Mouse (Mus musculus) adrenal gland, postnatal 25 days (tissue): Measurements from ENCODE around the gene Hibch. TPM values are rescaled to one million over a fixed set of nuclear protein-coding genes. Genes with fewer than 3 reads are reported as not detected.
A peak's percentile ranks its signal among the peaks of the same experiment; 100 is the strongest.
"Not testable (repeated sequence)": the region's sequence is repeated elsewhere in the genome, so short reads cannot be mapped to it uniquely, and the experiment has no call there.

Source experiments
- DNase-seq: peaks from one replicate; pipeline ENCODE4 v3.0.0; 2021; ENCODE audit warnings: mixed read lengths
- total RNA-seq: library from RNA; stranded (reverse); gene quantifications from 2 replicates; pipeline ENCODE4 v1.2.3, GENCODE M21; 2021

Gene Hibch
- total RNA-seq, 1 experiment from 2014 or later = 74.6 TPM

DNA sequence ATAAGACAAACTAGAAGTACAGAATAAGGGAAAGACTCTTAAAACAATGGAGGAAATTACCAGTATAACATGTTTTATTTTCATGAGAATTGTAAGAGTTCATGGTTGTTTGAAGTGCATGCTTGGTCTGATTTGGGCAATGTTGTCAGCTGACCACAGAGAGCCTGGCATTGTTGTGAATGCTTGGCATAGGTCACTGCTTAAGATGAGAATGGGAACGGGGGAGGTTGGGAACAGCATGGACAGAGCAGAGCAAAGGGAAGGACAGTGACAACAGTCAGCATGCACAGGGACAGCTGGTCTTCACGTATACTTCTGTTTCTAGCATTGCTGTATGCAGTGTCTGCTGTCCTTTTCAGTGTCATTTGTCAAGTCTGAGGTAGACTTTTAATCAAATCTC, 39.5 kb downstream of the Hibch start:
- no peak for DNase-seq

DNA sequence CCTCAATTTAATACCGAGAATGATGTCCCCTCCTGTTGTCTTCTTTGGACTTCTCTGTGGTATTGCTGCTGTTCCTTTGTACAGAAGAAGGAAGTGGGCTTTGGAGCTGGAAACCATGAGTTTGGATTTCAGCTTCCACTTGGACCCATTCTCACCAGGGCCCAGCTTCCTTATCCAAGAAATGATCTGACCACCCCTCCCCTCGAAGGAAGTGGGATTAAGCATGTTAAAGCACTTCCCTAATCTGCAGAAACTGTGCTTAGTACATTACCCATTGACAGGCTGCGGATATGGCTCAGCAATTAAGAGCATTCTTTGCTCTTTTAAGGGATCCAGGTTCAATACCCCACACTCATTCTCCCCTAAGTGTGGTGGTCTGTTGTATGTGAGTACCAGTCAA, 65.1 kb downstream of the Hibch start:
- no peak for DNase-seq

DNA sequence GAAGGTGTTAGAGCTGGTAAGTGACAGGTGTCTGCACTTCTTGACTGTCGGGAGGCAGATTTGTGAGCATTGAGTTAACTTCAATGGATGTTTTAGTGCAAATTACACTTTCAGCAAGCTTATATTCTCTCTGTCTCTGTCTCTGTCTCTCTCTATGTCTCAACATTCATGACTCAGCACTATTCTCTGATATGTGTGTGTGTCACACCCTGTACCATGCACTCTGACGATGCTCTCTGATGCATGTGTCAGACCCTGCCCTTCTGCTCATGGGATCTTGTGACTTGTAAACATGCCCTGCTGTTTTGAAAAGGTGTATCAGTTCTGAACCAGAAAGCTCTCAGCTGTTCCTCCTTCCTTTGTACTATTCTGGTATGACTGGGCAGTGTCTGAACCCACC, 71.9 kb downstream of the Hibch start:
- DNase-seq = no peak

DNA sequence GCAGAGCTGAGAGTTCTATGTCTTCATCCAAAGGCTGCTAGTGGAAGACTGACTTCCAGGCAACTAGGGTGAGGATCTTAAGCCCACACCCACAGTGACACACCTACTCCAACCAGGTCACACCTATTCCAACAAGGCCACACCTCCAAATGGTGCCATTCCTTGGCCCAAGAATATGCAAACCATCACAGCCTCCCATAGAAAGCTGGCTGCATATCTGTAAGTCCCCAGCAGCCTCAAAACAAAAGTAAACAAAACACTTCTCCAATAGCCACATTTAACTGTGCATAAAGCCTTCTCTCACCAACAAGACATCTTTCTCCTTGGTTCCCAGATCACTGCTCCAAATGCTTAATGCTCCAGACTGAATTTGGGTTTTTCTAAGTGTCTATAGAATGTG, 74.2 kb downstream of the Hibch start:
- not testable (repeated sequence) for DNase-seq

DNA sequence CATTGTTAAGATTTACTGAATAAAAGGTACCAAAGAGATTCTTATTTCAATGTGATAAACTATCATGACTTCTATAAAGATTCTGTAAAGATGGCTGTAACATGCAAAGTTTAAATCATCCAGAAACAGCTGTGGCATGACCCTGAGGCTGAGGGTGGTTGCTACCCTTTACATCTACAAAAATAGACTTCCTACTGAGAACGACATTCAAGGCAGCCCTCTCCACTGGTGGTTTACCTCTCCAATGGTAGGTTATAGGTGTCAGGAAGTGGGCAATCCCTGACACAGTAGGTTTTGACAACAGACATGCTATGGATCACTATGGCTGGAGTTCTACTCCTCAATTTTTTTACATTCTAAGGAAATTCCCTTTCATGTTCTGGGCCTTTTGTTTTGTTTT, 79.8 kb downstream of the Hibch start:
- DNase-seq = not testable (repeated sequence)

DNA sequence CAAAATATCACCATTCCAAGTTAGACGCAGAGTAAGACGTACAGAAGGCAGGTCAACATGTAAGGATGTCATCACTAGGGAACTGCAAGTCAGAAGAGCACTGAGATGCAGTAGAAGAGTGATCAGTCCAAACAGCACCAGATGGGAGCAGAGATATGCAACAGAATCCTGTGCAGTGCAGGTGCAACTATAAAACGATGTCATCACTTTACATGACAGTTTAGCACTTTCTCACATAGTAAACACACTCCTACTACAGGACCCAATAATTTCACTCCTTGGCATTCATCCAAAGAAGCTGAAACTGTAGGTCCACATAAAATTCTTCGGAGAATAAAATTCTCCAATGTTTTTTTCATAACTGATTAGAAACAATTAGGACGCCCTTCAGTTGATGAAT, 89.8 kb downstream of the Hibch start:
- DNase-seq = no peak

DNA sequence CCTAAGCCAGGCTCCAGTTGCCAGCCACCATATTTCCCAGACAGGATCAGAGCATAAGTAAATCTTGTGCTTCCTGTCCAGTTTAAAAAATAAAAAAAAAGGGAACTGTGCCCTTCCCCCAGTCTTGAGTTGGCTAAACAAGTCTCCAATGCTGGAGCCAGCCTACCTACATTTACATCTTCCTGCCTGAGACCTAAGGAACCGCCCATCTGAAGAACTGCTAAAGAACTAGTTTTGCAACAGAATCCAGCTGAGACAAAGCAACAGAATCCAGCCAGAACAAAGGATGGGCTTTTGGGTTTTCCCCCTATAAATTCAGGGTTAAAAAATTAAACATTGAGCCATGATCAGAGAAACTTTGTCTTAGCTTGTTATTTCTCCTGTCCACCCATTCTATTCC, 94.3 kb downstream of the Hibch start:
- no peak for DNase-seq

DNA sequence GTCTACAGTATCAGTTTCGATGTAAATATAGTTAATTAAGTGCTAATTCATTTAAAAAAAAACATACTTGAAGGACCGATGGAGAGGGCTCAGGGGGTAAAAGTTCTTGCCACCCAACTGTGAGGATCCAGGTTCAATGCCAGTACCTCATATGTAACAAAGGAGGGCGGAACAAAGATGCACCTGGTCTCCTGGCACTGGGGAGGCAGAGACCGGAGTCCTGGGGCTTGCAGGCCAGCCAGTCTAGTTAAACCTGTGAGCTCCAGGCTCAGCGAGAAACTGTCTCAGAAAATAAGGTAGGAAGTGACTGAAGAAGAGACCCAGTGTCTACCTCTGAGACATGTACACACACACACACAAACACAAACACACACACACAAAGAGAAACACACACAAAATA, 103.2 kb downstream of the Hibch start:
- DNase-seq = no peak

DNA sequence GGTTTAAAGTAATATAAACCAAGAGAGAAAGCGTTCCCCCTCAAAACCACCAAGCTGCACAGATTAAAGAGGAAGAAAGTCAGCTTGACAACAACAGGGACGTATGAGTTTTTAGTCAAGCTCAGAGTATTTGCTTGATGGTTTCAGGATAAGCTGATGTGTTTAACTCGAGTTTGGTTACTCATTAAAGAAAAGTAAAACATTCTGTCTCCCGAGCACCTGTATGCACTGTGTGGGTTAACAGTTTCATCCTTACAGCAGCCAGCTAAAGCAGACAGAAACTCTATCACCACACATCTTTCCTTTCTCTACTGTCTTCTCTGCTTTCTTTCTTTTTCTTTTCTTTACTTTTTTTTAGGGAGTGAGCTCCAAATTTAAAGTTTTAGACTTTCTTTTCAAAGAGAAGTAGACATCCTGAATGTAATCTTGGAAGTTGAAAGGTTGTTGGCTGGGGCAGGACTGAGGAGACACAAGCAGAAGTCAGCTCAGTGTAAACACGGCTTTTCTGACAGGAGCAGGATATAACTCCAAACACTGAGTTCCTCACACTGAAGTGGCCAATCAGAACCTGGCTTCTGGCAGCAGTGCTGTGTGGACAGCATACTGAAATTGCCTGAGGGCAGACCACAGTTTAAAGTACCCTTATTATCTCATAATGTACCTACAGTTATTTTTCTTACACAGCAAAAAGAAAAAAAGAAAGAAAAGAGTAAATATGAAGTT, 106.6 kb downstream of the Hibch start:
- no peak for DNase-seq

DNA sequence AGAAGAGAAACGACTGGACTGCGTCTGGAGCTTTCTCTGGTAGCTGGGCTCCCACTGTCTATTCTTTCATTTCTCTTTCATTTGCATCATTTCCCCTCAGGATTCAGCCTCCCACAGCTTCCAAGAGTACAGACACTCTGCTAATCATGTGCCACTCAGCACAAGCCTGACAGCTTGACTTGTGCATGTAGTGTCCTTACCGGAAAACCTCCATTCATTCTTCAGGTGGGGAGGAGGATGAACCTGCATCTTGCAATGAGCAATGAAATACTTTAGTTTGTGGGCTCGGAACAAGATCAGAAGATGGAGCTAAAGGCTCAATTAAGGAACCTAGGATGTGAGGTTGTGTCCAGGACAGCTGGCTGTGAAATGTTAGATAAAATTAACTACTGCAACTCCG, 107.4 kb downstream of the Hibch start:
- no peak for DNase-seq

DNA sequence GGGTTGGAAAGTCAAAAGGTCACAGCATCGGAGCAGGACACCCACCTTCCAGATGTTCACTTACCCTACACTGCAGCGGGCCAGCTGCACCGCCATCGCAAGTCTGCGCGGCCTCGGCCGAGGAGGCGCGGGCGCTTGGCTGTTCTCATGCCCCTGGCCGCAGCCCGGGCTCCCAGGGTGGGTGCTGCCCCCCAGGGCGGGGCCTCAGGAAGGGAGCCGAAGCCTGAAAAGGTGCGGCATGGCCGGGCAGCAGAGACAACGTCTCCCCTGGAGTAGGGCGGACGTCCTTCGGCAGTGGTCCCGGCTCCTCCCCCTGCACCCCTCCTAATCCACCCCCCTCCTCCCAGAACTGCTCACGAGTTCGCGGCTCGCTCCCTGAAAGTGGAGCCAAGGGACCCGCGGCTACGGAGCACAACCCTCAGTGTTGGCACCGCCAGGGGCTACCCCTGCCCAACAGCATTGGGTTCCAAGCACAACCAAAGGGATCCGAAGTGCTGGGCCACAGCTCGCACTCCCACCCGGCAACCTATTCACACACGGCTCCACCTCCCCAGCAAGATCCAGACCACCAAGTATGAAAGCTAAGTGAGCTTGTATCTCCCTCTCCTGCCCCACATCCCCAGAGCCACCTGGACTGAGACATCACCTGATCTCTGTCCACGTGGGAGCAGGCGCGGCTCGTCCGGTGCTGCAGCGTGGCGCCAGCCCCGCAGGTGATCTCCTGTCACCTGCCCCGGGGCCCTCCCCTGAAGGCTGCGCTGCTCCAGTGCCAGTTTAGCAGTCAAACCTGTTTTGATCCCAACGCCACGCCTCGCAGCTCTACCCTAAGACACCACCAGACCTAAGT, 108.0 kb downstream of the Hibch start:
- DNase-seq = peak; percentile 10

DNA sequence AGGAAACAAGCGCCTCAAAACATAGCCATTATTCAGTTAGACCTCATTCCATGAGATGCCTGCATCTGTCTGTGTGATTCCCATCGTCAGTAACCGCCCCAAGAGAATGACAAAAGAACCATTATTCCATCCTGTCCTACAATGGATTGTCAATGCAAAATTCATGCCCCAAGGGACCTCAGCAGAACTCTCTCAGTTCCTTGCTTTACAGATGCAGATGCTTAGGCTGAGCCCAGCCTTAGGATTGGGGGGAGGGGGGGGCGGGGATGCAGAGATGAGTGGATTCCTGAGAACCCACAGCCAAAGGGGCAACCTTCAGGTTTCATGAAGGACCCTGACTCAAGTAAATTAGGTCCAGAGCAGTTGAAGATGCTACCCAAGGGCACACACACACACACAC, 108.8 kb downstream of the Hibch start:
- no peak for DNase-seq

DNA sequence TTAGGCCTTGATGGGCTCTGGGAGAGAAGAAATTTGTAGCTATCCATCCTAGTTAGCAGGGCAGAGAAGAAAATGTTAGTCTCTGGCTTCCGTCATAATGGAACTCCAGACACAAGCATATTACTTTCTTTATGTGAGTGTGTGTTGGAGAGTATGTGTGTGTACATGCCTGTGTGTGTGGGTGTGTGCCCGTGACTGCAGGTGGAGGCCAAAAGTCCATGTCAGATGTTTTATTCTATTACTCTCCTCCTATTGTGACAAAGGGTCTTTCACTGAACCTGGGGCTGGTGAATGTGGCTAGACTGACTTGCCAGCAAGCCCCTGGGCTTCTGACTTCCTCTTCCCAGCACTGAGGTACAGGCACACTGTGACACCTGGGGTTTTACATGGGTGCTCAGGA, 109.7 kb downstream of the Hibch start:
- DNase-seq = no peak

DNA sequence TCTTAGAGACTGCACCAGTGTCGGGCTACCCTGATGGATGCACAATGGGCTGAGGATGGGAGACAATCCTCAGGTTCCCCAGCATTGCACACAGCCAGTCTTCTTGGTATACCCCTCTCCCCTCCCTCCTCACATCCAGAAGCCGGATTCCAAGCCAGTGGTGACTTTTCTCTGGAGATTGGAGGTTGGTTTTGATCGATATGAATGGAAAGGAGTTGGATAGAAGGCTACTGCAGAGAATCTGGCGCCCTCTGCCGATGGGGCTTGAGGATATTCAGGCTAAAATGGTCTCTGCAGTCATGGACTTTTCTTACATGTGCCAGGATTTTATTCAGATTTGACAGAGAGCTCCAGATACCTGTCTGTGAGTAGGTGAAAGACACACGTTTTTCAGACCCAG, 110.4 kb downstream of the Hibch start:
- DNase-seq = peak; percentile 67

DNA sequence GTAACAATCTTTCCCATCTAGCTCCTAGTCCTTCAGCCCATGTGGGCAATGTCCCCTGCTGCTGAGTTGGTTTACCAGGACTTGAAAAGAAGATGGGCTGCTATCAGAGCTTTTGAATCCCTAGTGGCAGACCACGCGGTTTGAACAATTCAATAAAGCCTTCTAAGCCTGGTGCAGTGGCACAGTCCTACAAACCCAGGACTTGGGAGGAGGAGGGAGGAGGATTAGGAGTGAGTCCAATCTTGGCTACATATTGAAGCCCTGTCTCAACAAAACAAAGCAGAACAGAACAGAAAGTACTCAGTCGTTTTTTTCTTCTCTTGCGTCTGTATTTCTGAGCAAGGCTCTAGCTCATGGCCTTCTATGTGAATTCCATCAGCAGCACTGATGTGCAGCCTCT, 112.0 kb downstream of the Hibch start:
- no peak for DNase-seq

DNA sequence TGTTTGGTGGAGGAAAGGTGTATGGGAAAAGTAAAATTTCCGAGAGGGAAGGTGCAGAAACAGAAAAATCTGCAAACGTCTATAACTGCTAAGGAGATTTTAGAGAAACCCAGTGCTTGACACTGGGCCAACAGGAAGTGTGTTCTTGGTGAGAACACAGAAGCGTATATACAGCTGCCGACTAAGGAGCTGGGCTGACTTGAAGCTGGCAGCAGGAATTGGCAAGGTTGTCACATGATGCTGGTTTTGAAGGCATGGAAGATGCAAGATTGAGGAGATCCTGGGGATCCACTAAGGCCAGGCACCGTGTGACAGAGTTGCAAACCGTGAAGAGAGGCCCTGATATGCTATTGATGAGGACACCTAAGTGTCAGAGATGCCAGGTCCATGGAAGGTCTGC, 115.5 kb downstream of the Hibch start:
- DNase-seq = no peak

DNA sequence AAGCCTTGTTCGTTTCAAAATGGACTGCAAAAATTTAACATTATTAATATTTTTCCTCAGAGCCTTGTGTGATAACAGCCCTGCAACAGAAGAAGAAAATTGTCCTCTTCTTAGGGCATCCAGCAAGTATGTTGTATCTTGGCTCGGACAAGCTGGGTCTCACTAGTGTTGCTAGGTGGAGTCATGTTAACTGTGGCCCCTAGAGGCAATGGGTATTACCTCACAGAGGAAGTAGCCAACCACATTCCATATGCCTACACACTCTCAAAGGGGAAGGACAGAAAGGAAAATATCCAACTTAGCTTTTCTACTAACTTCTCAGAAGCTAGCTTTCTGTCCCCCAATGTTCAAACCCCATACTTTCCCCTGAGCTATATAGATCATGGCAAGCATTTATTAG, 118.4 kb downstream of the Hibch start:
- no peak for DNase-seq

DNA sequence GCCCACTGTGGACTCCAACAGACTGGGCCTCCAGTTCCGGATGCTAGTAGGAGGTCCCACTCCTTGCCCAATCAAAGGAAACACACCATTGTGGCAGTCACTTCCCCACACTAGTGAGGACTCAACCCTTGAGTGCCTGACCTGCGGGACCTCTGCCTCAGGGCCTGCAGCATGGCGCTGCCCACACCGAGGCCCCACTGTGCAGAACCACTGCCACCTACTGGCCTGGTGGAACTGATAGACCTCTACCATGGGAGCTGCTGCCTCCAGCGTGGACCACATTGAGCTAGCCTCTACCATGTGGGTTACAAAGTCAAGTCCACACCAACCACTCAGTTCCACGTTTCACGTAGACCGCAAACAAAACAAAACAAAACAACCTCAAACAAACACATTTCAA, 119.9 kb downstream of the Hibch start:
- no peak for DNase-seq

Other genes with a start within 250 kb of the Hibch start
- gene Nemp2, start 214.2 kb upstream of the Hibch start, total RNA-seq = 3.7 and 4.8 TPM in 2 replicates
- 18.2 and 21.1 TPM in 2 replicates for gene Mfsd6, start 117.5 kb upstream of the Hibch start, total RNA-seq
- 17.8 and 19.6 TPM in 2 replicates for gene Inpp1, start 27.2 kb upstream of the Hibch start, total RNA-seq
- 0.24 TPM in 1 of 2 replicates, not detected in the other for gene 1700019D03Rik, start 175.2 kb downstream of the Hibch start, total RNA-seq
- not detected in 2 replicates for gene Mstn, start 216.7 kb downstream of the Hibch start, total RNA-seq